Mouse (Mus musculus) mouse trophoblast stem cell (cell line): ENCODE results near the gene Mbnl2.

ENCODE experiments used
- in situ Hi-C, 2 experiments: fragments of 300-500 bp; cut with MseI, MboI; formaldehyde crosslinking; loops; 2 replicates in 1 of 2; 3 replicates in 1 of 2; pipeline ENCODE4 v1.15.1; 2025

Gene Mbnl2

GRCm38 (mm10) chr14:120273766-120274165, 1.7 kb upstream of the Mbnl2 start:
- in situ Hi-C loops: no loop called here

DNA sequence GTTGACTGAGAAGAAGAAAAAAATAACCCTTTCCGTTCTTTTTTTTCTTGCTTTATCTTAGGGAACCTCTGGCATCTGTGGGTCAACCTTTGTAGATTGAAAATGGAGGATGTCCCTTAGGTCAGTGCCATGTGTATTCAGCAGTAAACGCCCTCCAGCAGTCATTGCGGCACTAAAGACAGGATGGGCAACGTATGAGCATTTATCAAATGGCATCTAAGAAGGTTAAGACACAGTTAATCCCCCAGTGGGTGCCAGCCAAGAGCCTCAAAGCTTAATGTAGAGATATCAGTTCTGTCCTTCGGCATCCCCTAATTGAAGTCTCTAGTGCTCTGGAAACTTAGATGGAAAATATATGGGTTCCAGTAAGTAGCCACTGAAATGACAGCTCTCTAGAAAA, 723 bp upstream of the Mbnl2 start:
- in situ Hi-C loops: no loop called here

GRCm38 (mm10) chr14:120276343-120277080, 1.0 kb downstream of the Mbnl2 start:
- in situ Hi-C loops: no loop called here

DNA sequence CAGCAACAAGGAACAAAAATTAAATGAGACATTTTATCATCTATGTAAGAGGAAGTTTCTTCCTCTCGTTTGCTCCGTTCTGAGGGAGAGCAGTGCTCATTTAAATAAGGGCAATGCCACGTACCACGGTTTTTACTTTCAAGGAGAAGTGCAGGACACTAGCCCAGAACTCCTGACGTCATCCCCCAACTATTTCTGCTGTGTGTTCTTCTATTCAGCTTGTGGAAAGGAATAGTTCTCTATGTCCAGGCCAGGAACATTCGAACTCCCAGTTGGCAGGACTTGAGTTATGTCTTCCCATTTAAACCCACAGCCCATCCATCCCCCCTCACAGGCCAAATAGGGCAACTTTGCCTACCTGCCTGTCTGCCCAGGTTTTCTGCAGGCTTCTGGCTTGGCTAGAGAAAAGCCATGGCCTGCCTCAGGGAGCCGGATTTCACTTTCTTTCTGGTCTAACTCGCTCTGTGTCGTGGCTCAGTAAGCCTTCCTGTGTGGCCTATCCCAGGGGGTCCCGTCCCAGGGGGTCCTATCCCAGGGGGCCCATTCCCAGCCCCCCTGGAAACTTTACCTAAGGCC, 1.7 kb downstream of the Mbnl2 start:
- in situ Hi-C loops: no loop called here

DNA sequence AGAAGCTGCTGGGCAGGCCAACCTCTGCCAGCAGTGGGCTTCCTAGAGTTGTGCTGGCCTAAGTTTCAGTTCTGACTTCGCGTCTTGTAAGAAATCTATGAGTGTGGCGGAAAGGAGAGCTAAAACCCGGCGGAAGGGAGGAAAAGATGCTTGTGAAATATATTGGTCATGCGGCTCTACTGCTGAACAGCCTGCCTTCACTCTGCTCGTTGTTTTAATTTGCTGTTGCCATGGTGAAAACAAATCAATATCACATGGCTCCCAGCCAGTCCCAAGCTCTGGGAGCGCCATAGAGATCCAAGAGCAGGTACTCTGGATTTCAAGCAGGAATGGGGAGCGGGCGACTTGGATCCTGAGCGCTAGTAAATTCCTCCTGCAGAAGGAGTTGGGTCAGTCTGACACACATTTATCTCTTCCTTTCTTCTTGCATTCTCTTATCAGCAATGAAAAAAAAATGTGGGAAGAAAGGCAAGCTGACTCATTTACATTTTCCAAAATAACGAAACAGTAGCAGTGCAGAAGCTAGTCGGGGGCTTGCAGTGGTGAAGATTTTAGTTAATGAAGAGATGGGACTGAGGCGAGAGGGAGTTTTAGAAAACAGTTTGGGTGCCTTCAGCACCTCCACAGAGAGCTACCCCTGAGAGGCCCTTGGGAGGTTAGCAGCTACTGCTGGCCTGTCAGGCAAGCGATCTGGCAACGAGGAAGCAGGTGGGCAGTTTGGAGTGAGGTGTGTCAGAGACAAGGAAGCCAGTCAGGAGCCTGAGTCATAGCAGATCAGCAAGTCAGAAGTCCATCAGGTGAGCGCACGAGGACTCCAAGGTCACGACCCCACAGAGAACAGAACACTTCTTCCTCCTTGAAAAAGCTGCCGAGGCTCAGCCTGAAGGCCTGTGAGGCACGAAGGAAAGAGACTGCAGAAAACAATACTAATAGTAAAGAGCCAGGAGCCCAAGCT, 3.1 kb downstream of the Mbnl2 start:
- in situ Hi-C loops: no loop called here

- in situ Hi-C loops: no loop called here
Observed at GRCm38 (mm10) chr14:120280136-120280535, 4.7 kb downstream of the Mbnl2 start.

- in situ Hi-C loops: no loop called here
Observed at GRCm38 (mm10) chr14:120283787-120284186, 8.3 kb downstream of the Mbnl2 start.

GRCm38 (mm10) chr14:120284504-120284903, 9.0 kb downstream of the Mbnl2 start:
- in situ Hi-C loops: no loop called here

GRCm38 (mm10) chr14:120287121-120287986, 11.9 kb downstream of the Mbnl2 start:
- in situ Hi-C loops: no loop called here

GRCm38 (mm10) chr14:120287987-120288275, 12.5 kb downstream of the Mbnl2 start:
- in situ Hi-C loops: no loop called here

DNA sequence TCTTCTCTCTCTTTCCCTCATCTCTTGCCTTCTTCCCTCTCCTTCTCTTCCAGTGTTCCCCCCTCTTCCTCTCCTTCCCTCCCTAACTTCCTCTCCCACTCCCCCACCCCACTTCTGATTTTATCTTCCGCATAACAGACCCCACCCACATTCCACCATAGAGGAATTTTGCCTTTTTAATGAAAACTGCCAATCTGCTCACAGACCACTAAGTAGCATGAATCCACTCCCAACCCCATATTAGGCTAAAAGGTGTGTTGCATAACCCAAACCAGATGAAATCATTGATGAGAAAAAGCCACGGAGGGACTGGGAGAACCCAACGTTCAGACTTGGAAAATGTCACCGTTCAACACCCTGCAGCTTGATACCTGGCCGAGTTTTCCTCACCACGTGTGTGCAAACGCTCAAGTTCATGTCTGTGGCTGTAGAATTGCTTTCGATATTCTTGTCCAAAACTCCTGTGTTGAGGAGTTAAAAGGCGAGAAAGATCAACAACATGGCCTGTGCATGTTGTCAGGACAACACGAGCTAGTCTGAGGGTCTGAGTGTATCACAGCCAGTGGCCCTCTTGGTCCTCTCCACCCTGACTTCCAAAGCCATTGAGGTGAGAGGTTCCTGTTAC, 13.0 kb downstream of the Mbnl2 start:
- in situ Hi-C loops: no loop called here

DNA sequence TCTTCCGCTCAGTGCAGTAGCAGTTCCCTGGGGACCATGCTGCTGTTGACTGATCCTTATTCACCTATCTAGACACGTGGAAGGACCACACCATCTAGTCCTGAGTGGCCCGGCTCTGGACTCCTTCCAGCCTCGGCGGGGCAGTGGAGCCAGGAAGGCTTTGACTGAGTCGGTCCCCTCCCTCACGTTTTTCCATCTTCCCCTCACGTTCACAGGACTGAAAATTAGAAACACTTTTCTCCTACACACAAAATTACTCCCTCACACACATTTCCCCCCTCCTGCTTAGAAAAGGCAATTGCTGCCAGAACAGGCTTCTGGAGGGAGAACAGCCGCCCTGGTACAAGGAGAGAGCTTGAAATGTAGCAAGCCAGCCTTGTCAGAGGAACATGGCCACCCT, 13.6 kb downstream of the Mbnl2 start:
- in situ Hi-C loops: no loop called here

DNA sequence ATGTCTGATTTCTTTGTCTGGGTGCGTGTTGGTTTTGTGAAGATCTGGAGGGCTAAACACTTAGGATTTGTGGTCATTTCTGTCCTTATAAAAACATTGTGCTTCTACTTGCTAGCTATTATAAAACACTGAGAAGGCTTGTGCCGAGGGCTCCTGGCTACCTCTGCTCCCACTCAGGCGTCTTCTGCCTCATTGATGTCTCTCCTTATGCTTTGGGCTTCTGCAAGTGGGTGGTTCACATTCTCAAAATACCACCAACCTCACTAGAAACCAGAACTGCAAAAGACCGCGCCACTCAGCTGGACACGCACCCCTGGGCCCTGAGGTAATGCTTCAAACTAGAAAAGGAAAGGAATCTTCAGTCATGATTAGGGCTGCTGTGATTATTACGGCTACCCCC, 14.1 kb downstream of the Mbnl2 start:
- in situ Hi-C loops: no loop called here

- in situ Hi-C loops: no loop called here
Observed at GRCm38 (mm10) chr14:120291226-120291757, 15.8 kb downstream of the Mbnl2 start.

- in situ Hi-C loops: no loop called here
Observed at GRCm38 (mm10) chr14:120292133-120292532, 16.7 kb downstream of the Mbnl2 start.

DNA sequence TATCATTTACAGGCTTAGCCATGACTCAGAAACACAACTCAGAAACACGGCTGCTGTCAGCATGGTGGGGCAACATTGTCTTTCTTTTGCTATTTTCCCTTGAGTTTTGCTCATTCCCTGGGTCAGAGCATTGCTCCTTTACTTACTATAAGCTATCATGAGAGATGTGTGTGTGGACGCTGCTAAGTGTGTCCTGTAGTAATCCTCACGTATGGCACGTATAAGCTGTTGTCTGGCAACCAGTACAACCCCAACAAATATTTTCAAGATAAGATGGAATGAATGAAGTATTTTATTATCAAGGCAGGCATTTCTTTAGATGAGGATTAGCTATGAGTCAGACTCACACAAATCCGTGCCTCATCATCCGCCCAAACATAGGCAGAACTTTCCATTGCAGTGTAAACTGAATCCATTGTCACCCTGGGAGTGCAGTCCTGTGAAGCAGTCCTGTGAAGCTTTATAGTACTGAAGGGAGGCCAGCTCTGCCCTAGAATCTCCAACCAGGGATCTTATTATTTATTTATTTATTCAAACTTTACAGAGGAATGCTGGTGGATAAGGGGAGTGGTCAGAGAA, 17.2 kb downstream of the Mbnl2 start:
- in situ Hi-C loops: no loop called here

- in situ Hi-C loops: no loop called here
Observed at GRCm38 (mm10) chr14:120294480-120294879, 19.0 kb downstream of the Mbnl2 start.

DNA sequence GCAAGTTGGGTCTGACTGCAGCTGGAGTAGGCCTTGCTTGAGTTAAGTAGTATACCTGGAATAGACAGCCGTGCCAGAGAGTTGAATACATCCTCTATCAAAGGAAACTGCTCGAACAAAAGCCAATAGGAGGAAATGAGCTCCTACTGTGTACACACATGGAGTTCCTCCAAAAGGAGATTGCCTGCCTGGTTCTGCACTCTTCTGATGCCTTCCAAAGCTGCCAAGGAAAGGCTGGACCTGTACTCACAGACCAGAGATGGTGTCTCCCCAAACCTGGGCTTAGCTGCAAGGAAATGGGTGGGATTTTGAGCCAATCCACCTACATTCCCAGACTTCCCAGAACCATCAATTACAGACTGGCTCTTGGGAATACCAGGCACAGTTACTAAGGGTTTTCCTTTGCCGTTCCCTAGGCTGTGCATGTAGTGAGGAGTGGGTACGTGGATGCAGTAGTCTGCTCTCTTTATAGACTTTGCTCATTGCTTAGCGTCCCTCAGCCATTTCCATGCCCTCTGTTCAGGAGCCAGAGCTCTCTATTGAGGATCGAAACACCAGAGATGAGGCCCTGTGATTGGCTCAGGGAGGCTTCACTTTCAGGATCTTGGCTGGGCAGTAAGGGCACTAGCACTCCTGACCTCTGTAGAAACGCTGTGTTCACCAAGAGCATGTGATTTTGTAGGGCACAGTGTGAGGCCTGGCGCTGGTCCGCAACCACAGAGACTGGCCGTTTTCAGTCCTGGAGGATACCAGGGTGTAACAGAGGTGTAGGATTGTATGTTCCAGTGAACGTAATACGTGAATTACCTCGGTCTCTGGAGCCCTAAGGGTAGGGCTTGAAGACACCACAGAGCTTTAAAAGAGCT, 20.1 kb downstream of the Mbnl2 start:
- in situ Hi-C loops: no loop called here

GRCm38 (mm10) chr14:120296231-120297006, 20.9 kb downstream of the Mbnl2 start:
- in situ Hi-C loops: no loop called here
